Mouse (Mus musculus) CH12.LX (cell line): ENCODE results near the gene Ybx3.

Experiments used
- CHD2 ChIP-seq: IDR thresholded peaks from 2 replicates; pipeline ENCODE4 v1.6.1; 2011; ENCODE audit warnings: low read length, improper control_type of control experiment
- CTCF ChIP-seq, 2 experiments: IDR thresholded peaks in 1 of 2; conservative IDR thresholded peaks in 1 of 2; 2 replicates each; pipeline ENCODE4 v1.5.1; 2011 to 2012; ENCODE audit warnings: low read depth in 2 of 2, low read length in 2 of 2, improper control_type of control experiment in 1 of 2, inconsistent platforms in 1 of 2, mild to moderate bottlenecking in 1 of 2, moderate library complexity in 1 of 2
- E2F4 ChIP-seq: IDR thresholded peaks from 2 replicates; pipeline ENCODE4 v1.6.1; 2011; ENCODE audit warnings: low read depth, low read length, improper control_type of control experiment; ENCODE audit not compliant: insufficient replicate concordance
- EP300 ChIP-seq: IDR thresholded peaks from 2 replicates; pipeline ENCODE4 v1.6.1; 2011; ENCODE audit warnings: low read length, improper control_type of control experiment
- ETS1 ChIP-seq: conservative IDR thresholded peaks from 2 replicates; pipeline ENCODE4 v1.6.1; 2012; ENCODE audit warnings: low read depth, mild to moderate bottlenecking, inconsistent platforms, low read length, improper control_type of control experiment, moderate library complexity
- KAT2A ChIP-seq: IDR thresholded peaks from 2 replicates; pipeline ENCODE4 v1.6.1; 2012; ENCODE audit warnings: low read length, improper control_type of control experiment, inconsistent platforms; ENCODE audit not compliant: insufficient replicate concordance
- MAX ChIP-seq: IDR thresholded peaks from 2 replicates; pipeline ENCODE4 v1.6.1; 2011; ENCODE audit warnings: low read length, improper control_type of control experiment
- MEF2A ChIP-seq: IDR thresholded peaks from 2 replicates; pipeline ENCODE4 v1.6.1; 2014; ENCODE audit warnings: low read depth, mild to moderate bottlenecking, inconsistent platforms, low read length, improper control_type of control experiment, borderline replicate concordance
- POLR2A ChIP-seq: IDR thresholded peaks from 2 replicates; pipeline ENCODE4 v1.6.1; 2011; ENCODE audit warnings: low read depth, mild to moderate bottlenecking, improper control_type of control experiment, low read length
- RCOR1 ChIP-seq: conservative IDR thresholded peaks from 2 replicates; pipeline ENCODE4 v1.6.1; 2012; ENCODE audit warnings: low read depth, mild to moderate bottlenecking, inconsistent platforms, low read length, improper control_type of control experiment
- SMC3 ChIP-seq: IDR thresholded peaks from 2 replicates; pipeline ENCODE4 v1.6.1; 2011; ENCODE audit warnings: low read depth, low read length, improper control_type of control experiment
- TCF12 ChIP-seq: IDR thresholded peaks from 2 replicates; pipeline ENCODE4 v1.6.1; 2014; ENCODE audit warnings: low read depth, mild to moderate bottlenecking, inconsistent platforms, low read length, improper control_type of control experiment
- USF2 ChIP-seq: conservative IDR thresholded peaks from 2 replicates; pipeline ENCODE4 v1.6.1; 2011; ENCODE audit warnings: low read depth, low read length, improper control_type of control experiment

DNA sequence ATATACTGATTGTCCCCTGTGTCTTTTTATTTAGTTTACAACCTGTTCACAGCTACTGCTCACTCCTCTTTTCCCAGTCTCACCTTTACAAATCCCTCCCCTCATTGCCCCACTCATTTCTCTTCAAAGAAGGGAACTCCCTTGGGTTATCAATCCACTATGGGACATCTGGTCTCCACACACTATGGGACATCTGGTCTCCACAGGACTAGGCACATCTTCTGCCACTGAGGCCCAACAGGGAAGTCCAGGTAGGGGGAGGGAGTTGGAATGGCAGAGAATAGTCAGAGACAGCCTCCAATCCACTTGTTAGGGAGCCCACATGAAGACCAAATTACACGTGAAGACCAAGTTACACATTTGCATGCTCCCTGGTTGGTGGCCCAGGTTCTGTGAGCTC, 45.8 kb upstream of the Ybx3 start:
- TF ChIP-seq POLR2A (no peak), KAT2A (no peak), RCOR1 (no peak), SMC3 (no peak), USF2 (no peak), CTCF (conservative IDR thresholded peaks at IDR 0.05 in 1 of 2, IDR thresholded peaks at IDR 0.05 in 1 of 2; ENCODE audit: low read depth in 2 of 2, low read length in 2 of 2) (no peak), TCF12 (no peak), ETS1 (no peak), CHD2 (no peak), MEF2A (no peak), E2F4 (no peak), EP300 (no peak), MAX (no peak)
